Mouse (Mus musculus) retina, postnatal 1 day (tissue): ENCODE data around the gene Fam25c.
"Not testable (repeated sequence)": the region's sequence is repeated elsewhere in the genome, so short reads cannot be mapped to it uniquely, and the experiment has no call there.

Experiments
- DNase-seq: peaks from one replicate; pipeline ENCODE4 v3.0.0-alpha.2; 2012

Fam25c gene

DNA sequence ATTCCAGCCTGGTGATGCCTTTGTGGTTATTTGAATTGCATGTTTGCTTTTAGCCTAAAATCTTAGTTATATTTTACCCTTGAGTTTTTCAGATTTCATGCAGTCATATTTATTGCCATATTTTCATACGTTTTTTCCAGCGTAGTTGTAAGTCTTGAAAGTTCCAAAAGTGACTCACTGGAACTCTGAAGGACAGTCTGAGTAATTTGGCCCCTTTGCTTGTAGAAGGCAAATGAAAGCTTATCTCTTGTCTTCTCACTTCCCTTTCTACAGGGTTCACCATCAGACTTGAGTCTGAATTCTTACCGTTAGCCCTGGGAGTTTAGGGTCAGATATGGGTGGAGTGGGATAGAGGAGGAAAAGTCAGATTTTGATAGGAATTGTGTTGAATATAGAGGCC lies 28.6 kb downstream of the Fam25c start:
- no peak for DNase-seq

DNA sequence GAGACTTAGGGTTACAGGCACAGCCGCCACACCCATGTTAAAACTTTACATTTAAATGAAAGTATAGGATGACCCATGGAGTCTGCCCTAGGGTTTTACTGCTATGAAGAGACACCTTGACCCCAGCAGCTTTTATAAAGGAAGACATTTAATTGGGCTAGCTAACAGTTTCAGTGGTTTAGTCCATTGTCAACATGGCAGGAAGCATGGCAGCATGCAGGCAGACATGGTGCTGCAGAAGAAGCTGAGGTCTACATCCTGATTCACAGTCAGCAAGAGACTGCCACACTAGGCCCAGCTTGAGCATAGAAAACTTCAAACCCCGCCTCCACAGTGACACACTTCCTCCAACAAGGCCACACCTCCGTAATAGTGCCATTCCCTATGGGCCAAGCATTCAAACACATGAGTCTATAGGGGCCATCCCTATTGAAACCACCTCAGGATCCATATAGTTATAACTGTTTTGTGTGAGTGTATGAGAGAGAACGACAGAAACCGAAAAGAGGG lies 31.6 kb downstream of the Fam25c start:
- DNase-seq: no peak

DNA sequence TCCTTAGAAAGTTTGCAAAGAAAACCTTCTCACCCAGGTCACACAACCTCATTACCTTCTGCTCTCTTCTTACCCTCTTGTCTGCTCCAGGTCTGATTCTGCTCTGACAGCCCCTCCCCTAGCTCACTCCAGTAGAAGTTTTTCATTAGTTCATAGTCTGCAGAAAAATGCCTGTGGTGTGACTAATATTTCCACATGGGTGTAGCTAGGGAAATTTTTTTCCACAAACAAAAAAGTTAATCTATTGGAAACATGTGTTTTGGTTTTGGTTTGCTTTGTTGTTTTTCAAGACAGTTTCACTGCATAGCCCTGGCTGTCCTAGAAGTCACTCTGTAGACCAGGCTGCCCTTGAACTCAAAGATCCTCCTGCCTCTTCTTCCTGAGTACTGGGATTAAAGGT lies 37.1 kb downstream of the Fam25c start:
- no peak for DNase-seq

DNA sequence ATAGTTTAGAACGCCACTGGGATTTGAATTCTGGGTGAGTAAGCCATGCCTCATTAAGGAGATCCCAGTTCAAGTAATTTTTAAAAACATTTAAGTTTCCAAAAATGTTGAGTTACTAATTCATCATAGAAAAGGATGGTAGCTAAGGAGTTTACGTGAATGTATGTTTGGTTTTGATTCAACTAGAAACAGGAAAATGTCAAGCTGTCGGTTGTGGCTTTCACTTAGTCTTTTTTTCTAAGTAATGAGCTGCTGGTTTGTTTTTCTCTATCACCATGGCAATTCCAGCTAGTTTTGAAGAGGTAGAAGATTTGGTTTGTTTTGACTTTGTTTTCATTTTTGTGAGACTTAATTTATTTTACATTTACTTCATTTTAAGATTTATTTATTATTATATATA lies 37.8 kb downstream of the Fam25c start:
- DNase-seq: no peak

DNA sequence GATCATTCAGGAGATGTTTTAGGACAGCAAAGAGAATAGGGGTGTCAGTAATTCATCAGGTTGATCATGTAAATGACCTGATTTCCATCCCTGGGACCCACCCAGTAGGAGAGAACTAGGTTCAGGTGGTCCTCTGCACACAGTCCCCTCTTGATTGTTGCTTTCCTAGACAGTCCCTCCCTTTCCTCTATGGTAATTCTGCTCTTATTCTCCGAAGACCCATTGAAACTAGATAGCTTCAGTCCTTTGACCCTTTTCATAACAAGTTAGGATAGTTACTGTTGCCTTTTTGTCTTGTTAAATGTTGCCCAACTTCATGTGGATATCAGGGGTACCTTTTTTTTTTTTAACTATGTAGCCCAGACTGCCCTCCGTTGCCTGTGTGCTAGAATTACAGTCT lies 38.9 kb downstream of the Fam25c start:
- no peak for DNase-seq

DNA sequence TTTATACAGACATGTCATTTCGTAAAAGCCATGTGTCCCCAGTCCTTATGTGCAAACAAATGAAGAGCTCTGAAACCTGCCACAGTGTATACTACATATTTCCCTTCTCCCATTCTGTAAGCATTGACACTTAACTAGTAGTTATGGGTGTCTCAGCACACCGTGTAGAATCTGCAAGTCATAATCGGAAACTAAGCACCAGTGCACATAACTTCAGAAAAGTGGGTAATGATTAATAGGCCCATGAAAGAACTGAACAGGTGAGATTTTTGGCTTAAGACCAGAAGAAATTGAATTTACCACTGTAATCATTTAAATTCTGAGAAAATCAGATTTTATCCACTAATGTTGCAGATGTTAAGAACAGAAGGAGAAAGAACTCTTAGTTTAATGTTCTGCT lies 40.4 kb downstream of the Fam25c start:
- no peak for DNase-seq

DNA sequence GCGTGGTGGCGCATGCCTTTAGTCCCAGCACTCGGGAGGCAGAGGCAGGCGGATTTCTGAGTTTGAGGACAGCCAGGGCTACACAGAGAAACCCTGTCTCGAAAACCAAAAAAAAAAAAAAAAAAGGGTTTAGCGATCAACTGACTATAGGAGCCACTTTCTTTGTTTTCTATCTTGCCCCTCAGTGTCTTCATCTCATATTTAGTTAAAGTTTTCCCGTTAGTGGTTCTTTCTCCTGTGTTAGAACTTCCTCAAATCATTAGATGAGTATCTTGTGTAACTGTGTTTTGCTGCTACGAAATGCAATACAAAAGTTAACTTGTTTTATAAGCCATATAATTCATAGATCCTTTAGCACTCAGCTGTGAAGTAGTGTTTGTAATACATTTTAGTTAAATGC lies 40.9 kb downstream of the Fam25c start:
- DNase-seq: not testable (repeated sequence)

DNA sequence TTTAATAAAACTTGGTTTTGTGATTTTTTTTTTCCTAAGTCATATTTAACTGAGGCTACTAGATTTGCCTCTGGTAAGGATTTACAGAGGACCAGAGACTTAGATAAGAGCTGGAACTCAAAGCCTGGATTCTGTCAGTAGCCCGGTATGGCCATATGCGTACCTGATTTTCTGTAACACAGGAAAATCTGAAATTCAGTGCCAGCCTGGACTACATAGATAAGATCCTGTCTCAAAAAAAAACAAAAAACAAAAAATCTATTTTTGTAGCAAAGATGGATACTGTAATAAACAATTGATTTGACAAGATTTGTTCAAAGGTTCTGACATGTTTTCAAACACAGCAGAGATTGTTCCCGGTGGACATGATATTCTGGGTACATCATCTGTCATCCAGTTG lies 41.6 kb downstream of the Fam25c start:
- no peak for DNase-seq

DNA sequence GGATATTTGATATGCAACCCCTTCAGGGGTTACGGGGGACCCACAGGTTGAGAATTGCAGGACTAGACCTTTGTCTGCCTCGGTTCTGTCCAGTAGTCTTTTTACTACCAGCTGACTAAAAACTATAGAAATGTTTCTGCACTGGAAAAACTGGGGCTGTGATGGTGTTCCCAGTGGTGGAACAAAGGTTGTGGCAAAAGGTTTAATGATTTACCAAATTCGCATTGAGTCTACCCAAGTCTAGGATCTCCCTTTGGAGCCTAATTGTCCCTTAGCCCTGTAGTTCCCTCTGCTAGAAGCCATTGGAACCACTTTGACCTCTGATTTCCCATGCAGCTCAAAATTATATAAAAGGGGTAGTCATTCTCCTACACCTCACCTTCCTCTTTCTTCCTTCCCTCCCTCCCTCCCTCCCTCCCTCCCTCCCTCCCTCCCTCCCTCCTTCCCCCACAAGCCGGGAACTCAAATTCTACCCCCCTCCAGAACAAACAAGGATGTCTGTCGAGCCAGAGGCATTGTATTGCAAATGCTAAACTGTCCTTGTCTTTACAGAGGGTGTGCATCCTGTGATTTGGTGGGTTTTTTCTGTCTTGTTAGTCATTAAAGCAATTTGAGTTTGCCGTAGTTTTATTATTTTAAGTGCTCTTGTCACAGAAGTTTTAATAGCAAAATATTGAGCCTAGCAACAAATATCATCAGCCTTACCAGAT lies 42.7 kb downstream of the Fam25c start:
- DNase-seq: peak; percentile 14

DNA sequence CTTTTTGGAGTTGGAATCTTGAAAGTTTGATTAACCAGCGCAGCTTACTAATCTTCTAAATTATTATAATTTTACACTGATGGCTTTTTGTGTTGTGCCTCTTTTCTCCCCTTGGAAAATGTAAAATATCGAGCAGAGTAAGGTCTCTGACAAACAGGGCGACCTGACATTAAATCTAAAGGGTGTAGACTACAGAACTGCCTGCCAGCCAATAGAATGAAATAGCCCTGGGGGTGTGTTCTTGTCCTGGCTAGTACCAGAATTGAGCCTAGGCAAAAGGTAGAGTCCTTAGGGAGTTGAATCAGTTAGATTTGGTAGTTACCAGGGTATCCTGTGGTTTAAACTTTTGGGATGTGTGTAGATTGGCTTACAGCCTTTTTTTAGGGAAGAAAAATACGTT lies 43.5 kb downstream of the Fam25c start:
- DNase-seq: peak; percentile 6

DNA sequence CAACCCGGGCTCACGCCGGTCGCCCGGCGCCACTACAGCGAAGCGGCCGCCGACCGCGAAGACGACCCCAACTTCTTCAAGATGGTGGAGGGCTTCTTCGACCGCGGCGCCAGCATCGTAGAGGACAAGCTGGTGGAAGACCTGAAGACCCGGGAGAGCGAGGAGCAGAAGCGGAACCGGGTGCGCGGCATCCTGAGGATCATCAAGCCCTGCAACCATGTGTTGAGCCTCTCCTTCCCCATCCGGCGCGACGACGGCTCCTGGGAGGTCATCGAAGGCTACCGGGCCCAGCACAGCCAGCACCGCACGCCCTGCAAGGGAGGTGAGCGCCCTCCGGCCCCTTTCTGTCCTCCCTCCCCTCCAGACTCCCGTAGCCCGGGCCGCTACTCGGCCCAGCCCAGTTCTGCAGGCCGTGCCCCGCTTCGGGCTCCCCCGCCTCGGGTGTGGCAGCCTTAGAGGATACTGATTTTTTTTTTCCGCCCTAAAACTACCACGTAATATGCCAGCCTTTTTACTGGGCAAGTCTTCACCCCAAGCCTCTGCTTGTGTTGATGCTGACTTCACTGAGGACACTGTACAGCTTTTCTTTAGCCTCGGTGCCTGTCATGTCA lies 44.1 kb downstream of the Fam25c start:
- peak; percentile 69 for DNase-seq

DNA sequence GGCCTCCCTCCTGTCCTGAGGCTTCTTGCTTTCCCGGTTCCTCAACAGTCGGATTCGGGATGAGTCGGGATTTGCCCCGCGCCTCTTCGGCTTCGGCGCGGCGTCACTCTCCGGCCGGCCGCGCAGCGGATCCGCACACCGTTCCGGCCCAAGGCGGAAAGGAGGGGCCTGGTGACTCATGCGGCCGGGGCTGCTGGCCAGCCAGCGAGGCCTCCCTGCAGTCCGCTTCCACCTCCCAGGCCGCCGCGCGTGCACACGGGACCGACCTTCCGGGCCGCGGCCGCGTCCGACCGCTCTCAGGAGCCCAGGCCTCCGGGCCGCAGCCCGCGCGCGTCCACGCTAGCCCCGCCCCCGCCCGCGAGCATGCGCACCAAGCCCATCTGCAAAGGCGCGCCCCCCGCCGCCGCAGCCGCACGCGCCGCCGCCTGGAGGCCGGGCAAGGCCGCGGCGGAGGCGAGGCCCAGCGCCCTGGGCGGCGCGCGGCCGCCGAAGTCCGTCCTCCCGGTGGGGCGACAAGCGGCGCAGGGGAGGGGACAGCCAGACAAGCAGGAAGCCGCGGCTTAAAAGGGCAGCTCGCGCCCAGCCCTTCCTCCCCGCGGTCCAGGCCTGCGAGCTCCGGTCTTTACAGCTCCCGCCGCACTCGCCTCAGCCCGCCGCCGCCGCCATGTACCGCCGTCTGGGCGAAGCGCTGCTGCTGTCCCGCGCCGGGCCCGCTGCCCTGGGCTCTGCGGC lies 44.8 kb downstream of the Fam25c start, which contains the start of the genes Shld2 and Glud1:
Gene Shld2, minus strand, starts transcription at position 260 of the 732 bp plus-strand sequence.
Gene Glud1, plus strand, starts transcription at position 494 of the 732 bp plus-strand sequence.
- DNase-seq: peak; percentile 97

DNA sequence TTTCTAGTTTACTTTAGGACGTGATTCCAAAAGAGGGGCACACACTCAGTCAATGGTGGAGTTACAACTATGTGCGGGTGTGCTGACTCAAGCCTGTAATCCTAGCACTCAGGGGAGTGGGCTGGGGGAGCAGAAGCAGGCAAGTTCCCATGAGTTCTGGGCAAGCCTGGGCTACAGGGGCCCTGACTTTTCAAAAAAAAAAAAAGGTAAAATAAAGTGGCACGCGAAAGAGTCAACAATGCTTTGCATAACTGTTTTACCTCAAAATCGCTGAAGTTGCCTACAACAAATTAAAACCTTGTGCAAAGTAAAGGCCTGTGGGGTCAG lies 45.4 kb downstream of the Fam25c start:
- DNase-seq: no peak

DNA sequence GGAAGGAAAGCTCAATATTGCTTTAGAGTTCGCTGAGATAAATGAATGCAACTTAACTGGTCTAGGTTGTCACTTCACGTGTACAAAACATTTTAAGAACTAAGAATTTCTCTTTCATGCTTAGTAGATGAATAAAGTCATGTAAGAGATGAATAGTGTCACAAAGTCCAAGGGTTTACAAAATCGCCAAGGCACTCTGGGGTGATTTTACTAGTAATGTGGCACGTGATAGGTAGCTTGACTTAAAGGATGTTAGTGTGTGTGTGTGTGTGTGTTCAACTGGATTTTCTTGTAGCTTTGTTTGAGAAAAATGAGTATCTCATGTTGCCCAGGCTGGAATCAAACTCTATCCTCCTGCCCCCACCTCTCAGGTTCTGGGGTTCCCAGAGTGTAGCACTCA lies 46.0 kb downstream of the Fam25c start:
- no peak for DNase-seq

DNA sequence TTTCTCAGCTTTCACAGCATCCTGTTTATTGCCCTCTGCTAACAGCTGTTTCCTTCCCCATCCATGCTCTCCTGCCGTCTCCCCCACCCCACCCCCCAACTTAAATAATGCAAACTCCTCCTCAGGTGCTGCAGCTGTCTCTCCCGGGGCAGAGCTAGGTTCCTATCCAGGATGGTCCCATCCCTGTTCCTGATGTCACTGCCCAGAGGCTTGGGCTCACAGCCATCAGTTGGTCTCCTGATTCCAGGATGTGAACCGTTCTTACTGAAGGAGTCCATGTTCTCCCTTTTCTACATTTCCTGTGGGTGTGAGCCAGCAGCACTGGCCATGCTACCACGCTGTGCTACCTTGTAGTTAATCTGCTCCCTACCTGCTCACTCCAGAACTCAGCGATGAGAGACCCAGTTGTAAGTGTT lies 52.0 kb downstream of the Fam25c start:
- no peak for DNase-seq

DNA sequence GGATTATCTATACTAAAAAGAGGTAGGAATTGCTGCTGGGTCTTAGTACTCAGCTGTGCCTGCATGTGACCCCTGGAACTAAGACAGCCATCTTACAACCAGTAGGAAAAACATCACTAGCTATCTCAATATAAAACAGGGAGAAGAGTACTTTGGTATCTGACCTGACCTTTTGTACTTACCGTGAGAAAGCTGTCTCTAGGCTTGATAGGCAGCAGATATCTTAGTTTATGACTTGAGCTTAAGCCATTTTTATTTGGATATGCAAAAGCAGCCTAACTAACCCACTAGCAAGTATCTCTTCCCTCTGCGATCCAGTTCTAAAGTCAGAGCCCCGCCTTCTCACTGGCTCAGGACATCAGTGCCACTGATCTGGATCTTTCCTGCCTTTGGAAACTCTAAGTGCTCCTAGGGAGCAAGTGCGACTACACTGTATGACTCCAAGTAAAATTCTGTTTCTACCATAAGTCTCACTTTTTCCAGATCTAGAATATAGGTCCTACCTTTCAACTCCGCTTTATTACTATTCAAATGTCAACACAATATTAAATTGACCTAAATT lies 52.5 kb downstream of the Fam25c start:
- DNase-seq: no peak
